Mouse (Mus musculus) lung, embryonic 16.5 days (tissue): ENCODE data around the gene Gm10277. TPM values are rescaled to one million over a fixed set of nuclear protein-coding genes. Genes with fewer than 3 reads are reported as not detected.

Experiments
- ATAC-seq: fragments of 200-750 bp; cut with Nextera tagmentation; 2 replicates; pipeline ENCODE4 v1.8.0; 2017; ENCODE audit warnings: low read depth, mild to moderate bottlenecking, moderate library complexity
- H3K27ac ChIP-seq: fragments of 300-500 bp; sonication (generic); 2 replicates; pipeline ENCODE4 v1.5.1; 2014; ENCODE audit warnings: mild to moderate bottlenecking, control low read depth, low read length
- H3K27me3 ChIP-seq: fragments of 300-500 bp; sonication (generic); 2 replicates; pipeline ENCODE4 v1.6.1; 2014; ENCODE audit warnings: low read depth, low read length, mixed read lengths; ENCODE audit not compliant: control insufficient read depth, insufficient read depth
- H3K36me3 ChIP-seq: fragments of 300-500 bp; sonication (generic); 2 replicates; pipeline ENCODE4 v1.6.1; 2014; ENCODE audit warnings: low read length; ENCODE audit not compliant: control insufficient read depth, insufficient read depth
- H3K4me1 ChIP-seq: fragments of 300-500 bp; sonication (generic); replicated peaks from 2 replicates; pipeline ENCODE4 v1.6.1; 2014; ENCODE audit warnings: low read length, mixed read lengths; ENCODE audit not compliant: control insufficient read depth, insufficient read depth
- H3K4me2 ChIP-seq: fragments of 300-500 bp; sonication (generic); 2 replicates; pipeline ENCODE4 v1.6.1; 2014; ENCODE audit warnings: low read depth, low read length, control low read depth
- H3K4me3 ChIP-seq: fragments of 300-500 bp; sonication (generic); 2 replicates; pipeline ENCODE4 v1.5.1; 2014; ENCODE audit warnings: mild to moderate bottlenecking, low read length, control low read depth
- H3K9ac ChIP-seq: fragments of 300-500 bp; sonication (generic); 2 replicates; pipeline ENCODE4 v1.6.1; 2014; ENCODE audit warnings: low read length, control low read depth
- H3K9me3 ChIP-seq: fragments of 300-500 bp; sonication (generic); 2 replicates; pipeline ENCODE4 v1.6.1; 2016; ENCODE audit warnings: low read length; ENCODE audit not compliant: control insufficient read depth
- WGBS: fragments of 180-500 bp; shearing (Covaris S2); extraction: QIAGEN DNeasy Blood & Tissue Kit; methylation state at CpG from one replicate; pipeline ENCODE4 v1.1.7; 2014; 5-methylcytosine and 5-hydroxymethylcytosine counted together
- polyA plus RNA-seq: library from polyadenylated mRNA; unstranded; fragments of >200 nt; fragmentation: Nextera tagmentation; extraction: Ambion mirVana; gene quantifications from 2 replicates; pipeline ENCODE4 v1.2.1, GENCODE M21; 2015

Gm10277 gene
- polyA plus RNA-seq, 1 experiment from 2014 or later = 1.8 TPM

GRCm38 (mm10) chr11:77826311-77826710 lies 38.8 kb upstream of the Gm10277 start:
- Histone ChIP-seq H3K9ac (no peak overlapping the region), H3K27ac (no peak overlapping the region), H3K4me3 (no peak overlapping the region), H3K9me3 (no peaks in the 10 kb centered on the region), H3K36me3 (peaks cover 25% of the 10 kb centered on the region), H3K4me2 (no peak overlapping the region), H3K4me1 (peaks cover 4% of the 10 kb centered on the region; the same call in 1 of the 2 replicates), H3K27me3 (no peaks in the 10 kb centered on the region)
- ATAC-seq = no peak
- 35% methylated on average over 3 of the region's 3 CpGs for WGBS

- ATAC-seq = no peak
Measured at GRCm38 (mm10) chr11:77825853-77826252, 38.3 kb upstream of the Gm10277 start.

DNA sequence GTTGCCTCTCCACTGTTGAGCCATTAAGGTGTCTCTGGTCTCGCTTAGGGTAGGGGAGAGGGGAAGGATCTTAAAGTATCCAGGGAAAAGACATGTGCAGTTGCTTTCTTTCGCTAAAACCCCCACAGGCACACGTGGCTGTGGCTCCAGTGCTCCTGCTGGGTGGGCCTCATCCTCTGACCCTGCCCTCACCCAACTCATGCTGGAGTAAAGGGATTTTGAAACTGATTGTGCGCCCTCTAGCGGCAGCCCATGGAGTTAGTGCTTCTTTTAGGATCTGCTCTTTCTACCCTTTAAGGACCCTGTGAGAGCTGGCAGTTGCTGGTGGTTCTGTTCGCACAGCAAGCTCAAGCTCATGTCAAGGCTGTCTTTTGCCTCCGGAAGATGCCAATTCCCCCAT lies 35.2 kb upstream of the Gm10277 start:
- Histone ChIP-seq H3K27me3 (no peaks in the 10 kb centered on the region), H3K4me2 (no peak overlapping the region), H3K9ac (no peak overlapping the region), H3K4me1 (peaks cover 4% of the 10 kb centered on the region; the same call in 1 of the 2 replicates), H3K27ac (no peak overlapping the region), H3K36me3 (peaks cover 35% of the 10 kb centered on the region), H3K9me3 (no peaks in the 10 kb centered on the region), H3K4me3 (no peak overlapping the region)
- no peak for ATAC-seq
- WGBS = 17% methylated on average over 7 of the region's 7 CpGs

More at GRCm38 (mm10) chr11:77825853-77826252, 38.3 kb upstream of the Gm10277 start:
- Histone ChIP-seq H3K36me3 (peaks cover 29% of the 10 kb centered on the region), H3K27me3 (no peaks in the 10 kb centered on the region), H3K4me2 (no peak overlapping the region), H3K9ac (no peak overlapping the region), H3K4me3 (no peak overlapping the region), H3K27ac (no peak overlapping the region), H3K4me1 (peaks cover 4% of the 10 kb centered on the region; the same call in 1 of the 2 replicates), H3K9me3 (no peaks in the 10 kb centered on the region)
- 3% methylated on average over 5 of the region's 5 CpGs for WGBS

DNA sequence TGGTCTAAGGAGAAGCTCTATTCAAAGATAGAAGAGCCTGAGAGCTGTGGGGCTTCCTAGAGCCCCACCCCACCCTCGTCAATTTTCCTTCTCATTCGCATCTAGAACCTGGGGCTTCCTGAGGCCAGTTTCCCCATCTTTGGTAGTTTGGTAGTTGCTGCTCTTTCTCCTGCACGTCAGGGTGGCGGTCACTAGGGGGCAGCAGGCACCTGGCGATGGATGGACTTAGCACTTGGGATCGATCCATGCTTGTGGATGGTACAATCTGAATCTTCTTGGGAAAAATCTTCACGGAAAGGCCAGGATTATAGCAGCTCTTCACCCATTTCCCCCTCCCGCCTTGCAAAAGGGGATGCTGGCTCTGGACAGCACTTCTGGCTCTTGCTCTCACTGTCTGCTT lies 34.1 kb upstream of the Gm10277 start:
- no peaks in the 10 kb centered on the region for H3K27me3 ChIP-seq
- H3K27ac ChIP-seq = no peak overlapping the region
- 21% methylated on average over 8 of the region's 8 CpGs for WGBS
- no peak for ATAC-seq
- no peaks in the 10 kb centered on the region for H3K9me3 ChIP-seq
- H3K36me3 ChIP-seq = peaks cover 35% of the 10 kb centered on the region
- no peak overlapping the region for H3K4me3 ChIP-seq
- H3K4me1 ChIP-seq = peaks cover 4% of the 10 kb centered on the region; the same call in 1 of the 2 replicates
- H3K9ac ChIP-seq = no peak overlapping the region
- H3K4me2 ChIP-seq = no peak overlapping the region

- WGBS = 17% methylated on average over 3 of the region's 3 CpGs
- H3K9ac ChIP-seq = no peak overlapping the region
- H3K36me3 ChIP-seq = peaks cover 13% of the 10 kb centered on the region
Measured at GRCm38 (mm10) chr11:77816003-77816402, 28.5 kb upstream of the Gm10277 start.

GRCm38 (mm10) chr11:77813969-77814368 lies 26.4 kb upstream of the Gm10277 start:
- H3K27me3 ChIP-seq = no peaks in the 10 kb centered on the region
- no peak overlapping the region for H3K4me3 ChIP-seq
- no peaks in the 10 kb centered on the region for H3K9me3 ChIP-seq
- no peaks in the 10 kb centered on the region for H3K4me1 ChIP-seq
- H3K4me2 ChIP-seq = no peak overlapping the region
- ATAC-seq = no peak
- H3K36me3 ChIP-seq = peaks cover 7% of the 10 kb centered on the region; the same call in 1 of the 2 replicates
- WGBS = 63% methylated on average over 2 of the region's 2 CpGs
- H3K27ac ChIP-seq = no peak overlapping the region
- H3K9ac ChIP-seq = no peak overlapping the region

More at GRCm38 (mm10) chr11:77816003-77816402, 28.5 kb upstream of the Gm10277 start:
- H3K4me2 ChIP-seq = no peak overlapping the region
- peak; percentile 51 for ATAC-seq
- no peak overlapping the region for H3K4me3 ChIP-seq
- no peaks in the 10 kb centered on the region for H3K4me1 ChIP-seq
- no peaks in the 10 kb centered on the region for H3K27me3 ChIP-seq
- H3K9me3 ChIP-seq = no peaks in the 10 kb centered on the region
- H3K27ac ChIP-seq = no peak overlapping the region

DNA sequence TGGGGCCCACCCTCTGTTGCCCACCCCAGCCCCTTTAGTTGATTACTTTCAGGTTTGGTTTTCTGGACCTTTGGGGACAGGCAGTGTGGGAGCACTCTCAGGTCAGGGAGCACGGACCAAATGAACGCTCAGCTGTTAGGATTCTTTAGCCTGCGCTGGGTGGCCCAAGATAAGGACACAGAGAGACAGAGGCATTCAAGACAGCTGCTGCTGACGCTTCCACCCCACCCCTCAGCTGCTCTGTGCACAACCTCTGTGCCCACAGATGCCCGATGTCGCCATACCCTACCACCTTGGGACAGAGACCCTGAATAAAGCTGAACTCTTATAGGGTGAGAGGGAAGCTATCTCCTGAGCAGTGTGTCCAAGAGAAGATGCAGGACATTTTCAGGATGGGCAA lies 22.5 kb upstream of the Gm10277 start:
- Histone ChIP-seq H3K9ac (no peak overlapping the region), H3K4me1 (no peaks in the 10 kb centered on the region), H3K27me3 (no peaks in the 10 kb centered on the region), H3K4me3 (no peak overlapping the region), H3K9me3 (no peaks in the 10 kb centered on the region), H3K27ac (no peak overlapping the region), H3K36me3 (no peaks in the 10 kb centered on the region; the same call in 1 of the 2 replicates), H3K4me2 (no peak overlapping the region)
- ATAC-seq = no peak
- WGBS = 74% methylated on average over 6 of the region's 6 CpGs

DNA sequence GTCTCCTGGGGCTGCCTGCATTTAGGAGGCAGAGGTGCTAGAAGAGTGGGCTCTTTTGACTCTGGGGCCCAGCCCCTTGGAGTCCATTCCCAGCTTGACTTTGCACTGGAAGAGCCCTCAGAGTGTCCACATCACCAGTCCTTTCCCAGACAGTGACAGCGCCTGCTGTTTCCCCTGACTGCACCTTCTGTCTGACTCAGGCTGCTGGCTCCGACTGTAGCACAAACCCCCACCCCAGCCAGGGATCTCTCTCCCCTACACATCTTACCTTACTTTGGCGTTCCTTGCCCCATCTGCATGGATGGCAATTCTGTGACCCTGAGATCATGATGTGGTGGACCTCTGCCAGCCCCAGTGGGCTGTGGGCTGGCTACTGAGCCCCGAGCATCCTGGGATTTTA lies 21.7 kb upstream of the Gm10277 start:
- H3K4me2 ChIP-seq = no peak overlapping the region
- H3K9me3 ChIP-seq = no peaks in the 10 kb centered on the region
- no peaks in the 10 kb centered on the region for H3K4me1 ChIP-seq
- 72% methylated on average over 4 of the region's 4 CpGs for WGBS
- H3K4me3 ChIP-seq = no peak overlapping the region
- no peaks in the 10 kb centered on the region; the same call in 1 of the 2 replicates for H3K36me3 ChIP-seq
- H3K9ac ChIP-seq = no peak overlapping the region
- ATAC-seq = no peak
- no peaks in the 10 kb centered on the region for H3K27me3 ChIP-seq
- H3K27ac ChIP-seq = no peak overlapping the region

DNA sequence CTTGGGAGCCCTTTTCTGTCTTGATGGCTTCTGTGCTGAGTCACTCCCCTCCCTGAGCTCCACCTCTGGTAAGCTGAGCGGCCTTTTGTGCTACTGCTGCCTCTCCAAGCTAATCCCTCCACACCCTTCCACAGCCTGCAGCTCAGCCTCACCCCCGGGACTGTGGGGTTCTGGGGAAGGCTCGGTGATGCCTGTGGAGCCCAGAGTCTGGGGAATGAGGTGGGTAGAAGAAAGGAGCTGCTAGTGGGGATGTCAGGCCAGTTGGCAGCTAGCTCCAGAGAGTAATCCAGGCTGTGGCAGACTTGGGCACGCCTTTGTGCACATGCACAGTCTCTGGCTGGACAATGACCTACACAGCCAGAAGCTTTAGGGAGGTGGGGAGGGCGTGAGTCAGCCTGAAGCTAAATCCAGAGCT lies 20.5 kb upstream of the Gm10277 start:
- Histone ChIP-seq H3K36me3 (no peaks in the 10 kb centered on the region; the same call in 1 of the 2 replicates), H3K4me3 (no peak overlapping the region), H3K9me3 (no peaks in the 10 kb centered on the region), H3K27me3 (no peaks in the 10 kb centered on the region), H3K9ac (no peak overlapping the region), H3K27ac (no peak overlapping the region), H3K4me1 (0 out of 2 replicates have a peak, but pooled peaks cover 1% of the 10 kb centered on the region), H3K4me2 (no peak overlapping the region)
- WGBS = 54% methylated on average over 5 of the region's 5 CpGs
- ATAC-seq = no peak

- Histone ChIP-seq H3K4me2 (no peak overlapping the region), H3K4me1 (peaks cover 9% of the 10 kb centered on the region)
Measured at GRCm38 (mm10) chr11:77806855-77807254, 19.3 kb upstream of the Gm10277 start.

More at GRCm38 (mm10) chr11:77806855-77807254, 19.3 kb upstream of the Gm10277 start:
- Histone ChIP-seq H3K36me3 (no peaks in the 10 kb centered on the region), H3K27me3 (no peaks in the 10 kb centered on the region), H3K4me3 (no peak overlapping the region), H3K27ac (no peak overlapping the region), H3K9me3 (no peaks in the 10 kb centered on the region), H3K9ac (no peak overlapping the region)
- WGBS = 85% methylated on average over 6 of the region's 6 CpGs
- ATAC-seq = no peak
